Mouse (Mus musculus): ENCODE measurements around the gene Ryr1.
A peak's percentile ranks its signal among the peaks of the same experiment; 100 is the strongest.

Gene Ryr1

DNA sequence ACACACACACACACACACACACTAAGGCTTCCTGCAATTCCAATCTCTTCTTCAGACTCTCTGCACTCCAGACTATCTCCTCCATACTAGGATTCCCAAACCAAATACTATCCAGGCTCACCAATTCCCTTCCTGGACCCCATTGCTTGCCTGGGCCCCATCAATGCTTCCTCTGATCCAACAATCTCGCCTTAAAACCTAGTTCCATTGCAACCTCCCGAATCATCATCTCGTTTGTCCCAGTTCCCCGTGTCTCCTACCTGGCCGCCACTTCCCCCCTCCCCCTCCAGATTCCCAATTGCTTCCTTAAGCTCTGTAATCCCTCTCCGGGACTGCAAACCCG, 163.4 kb downstream of the Ryr1 start:
- DNase-seq (ENCODE audit: low spot score): no peak

DNA sequence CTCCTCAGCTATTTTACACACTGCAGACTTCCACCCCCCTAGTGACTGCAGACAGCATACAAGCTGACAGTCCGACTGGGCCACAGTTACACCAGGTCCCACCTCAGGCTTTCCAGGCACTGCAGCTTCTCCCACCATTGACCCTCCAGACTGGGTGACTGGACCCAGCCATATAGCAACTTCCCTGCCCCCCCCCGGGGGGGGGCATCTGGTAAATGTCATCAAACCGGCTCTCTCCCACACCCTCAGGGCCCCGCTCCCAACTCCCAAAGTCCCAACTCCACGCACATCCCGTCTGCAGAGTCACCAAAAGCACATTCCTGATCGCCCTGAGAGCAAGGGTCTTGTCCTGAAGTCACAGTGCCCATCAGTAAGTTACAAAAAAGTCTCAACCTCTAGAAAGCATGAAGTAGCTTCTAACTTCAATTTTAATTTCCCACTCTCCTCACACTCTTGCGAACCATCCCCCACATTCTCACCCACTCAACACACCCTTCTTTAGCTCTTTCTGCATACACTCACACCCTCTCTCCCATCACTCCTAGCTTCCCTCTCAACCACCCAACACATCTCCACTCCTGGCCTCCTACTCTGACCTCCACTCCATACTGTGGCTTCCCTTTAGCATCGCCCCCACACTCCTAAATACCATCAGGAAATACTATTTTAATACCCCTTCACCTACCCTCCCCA, 164.5 kb downstream of the Ryr1 start:
- no peak for DNase-seq (ENCODE audit: low spot score)

DNA sequence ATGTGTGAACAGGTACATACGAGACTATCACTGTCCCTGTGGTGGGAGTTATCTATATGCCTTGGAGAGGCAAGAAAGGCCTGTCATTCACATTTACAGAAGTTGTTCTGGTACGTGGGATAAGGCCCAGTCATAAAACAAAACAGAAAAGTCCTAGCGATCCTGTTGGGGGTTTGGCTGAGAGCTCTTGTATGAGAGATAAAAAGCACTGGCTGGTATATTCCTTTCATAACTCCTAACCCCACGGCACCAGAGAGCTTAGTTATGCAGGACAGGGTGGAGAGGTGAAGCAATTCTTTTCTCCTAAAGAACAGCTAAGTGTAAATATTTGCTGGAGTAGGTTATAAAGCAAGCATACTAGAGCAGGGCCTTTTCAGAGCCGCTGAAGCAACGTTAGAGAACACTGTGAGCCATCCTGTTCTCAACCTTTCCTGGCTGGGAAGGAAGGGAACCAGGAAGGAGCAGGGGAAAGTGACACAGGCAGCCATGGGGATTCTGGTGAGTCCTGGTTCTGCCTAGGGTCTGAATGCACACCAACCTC, 165.4 kb downstream of the Ryr1 start:
- DNase-seq (ENCODE audit: low spot score): no peak

DNA sequence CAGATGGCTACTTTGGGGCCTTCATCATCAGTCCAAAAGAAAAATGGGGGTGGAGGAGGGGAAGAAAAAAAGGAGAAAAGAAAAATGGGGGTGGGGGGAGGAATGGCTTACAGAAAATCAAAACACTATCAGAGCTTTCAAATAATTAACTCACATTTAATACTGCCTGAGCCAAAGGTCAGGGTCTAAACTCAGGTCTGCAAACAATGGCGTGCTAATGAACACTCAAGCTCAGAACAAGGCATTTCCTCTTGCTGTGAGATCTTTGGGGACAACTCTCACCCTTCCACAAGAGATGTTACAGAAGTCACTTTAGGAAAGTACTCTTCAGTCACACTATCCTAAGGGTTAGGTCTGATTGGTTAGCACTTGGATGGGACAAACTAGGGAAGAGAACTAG, 166.2 kb downstream of the Ryr1 start:
- no peak for DNase-seq (ENCODE audit: low spot score)

DNA sequence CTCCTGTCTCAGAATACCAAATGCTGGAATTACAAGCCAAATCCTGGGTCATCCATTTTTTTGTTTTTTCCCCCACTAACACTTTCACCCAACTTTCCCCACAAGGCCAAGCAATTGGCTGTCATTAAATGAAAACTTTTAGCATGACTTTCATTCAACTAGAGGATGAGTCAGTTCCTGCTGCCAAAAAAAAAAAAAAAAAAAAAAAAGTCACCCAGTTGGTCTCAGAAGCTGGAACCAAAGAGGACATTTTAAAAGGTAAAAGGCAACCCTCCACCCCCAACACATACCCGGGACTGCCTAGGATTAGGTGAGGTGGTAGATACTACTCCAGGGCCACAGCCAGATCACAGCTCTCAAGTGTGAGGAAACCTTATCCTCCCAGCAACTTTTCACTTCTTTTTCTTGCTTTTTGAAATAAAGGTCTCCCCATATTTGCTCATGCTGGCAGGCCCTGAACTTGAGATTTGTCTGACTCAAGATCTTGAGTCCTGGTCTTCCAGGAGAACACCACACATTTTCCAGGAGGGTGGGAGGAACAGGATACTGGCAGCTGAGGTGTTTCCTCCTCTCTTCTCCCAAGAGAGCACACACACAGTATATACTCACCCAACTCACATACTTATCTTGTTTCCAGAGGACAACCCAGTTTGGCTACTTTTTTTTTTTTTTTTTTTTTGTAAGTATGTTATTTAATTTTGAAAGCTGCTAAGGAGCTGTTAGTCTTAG, 166.8 kb downstream of the Ryr1 start:
- DNase-seq (ENCODE audit: low spot score): no peak

DNA sequence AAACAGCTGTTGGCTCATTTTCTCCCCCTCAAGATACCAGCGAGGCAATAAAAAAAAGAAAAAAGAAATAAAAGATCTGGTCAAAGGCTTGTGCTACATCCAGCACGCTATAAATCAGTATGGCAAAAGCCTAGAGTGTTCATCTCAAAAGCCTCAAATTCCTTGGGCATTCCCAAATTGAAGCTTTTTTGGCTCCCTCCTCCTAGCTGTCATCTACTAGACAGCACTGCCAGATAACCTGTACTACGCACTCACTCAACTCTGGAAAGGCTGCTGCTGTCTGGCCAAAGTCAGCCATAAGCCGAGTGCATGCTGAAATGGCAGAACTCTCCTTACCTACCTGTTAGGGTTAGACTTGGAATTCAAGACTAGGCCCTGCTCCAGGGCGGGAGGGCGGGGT, 167.7 kb downstream of the Ryr1 start:
- no peak for DNase-seq (ENCODE audit: low spot score)

DNA sequence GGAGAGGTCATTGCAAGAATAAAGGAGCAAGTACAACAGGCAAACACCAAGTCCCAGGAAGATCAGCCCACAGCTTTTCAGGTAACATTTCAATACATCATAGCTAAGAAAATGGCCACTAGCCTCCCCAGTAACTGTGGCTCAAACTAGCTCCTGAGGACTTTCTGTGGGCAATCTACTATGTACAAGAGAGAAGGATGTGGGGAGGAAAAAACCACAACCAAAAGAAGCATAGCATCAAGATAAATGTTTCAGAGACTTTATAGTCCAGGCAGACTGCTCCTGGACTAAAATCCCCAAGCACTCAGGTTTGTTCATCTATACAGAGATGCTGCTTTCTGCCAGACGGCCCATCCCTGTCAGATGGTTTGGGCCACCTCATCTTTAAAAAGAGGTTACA, 168.7 kb downstream of the Ryr1 start:
- DNase-seq (ENCODE audit: low spot score): peak; percentile 20

DNA sequence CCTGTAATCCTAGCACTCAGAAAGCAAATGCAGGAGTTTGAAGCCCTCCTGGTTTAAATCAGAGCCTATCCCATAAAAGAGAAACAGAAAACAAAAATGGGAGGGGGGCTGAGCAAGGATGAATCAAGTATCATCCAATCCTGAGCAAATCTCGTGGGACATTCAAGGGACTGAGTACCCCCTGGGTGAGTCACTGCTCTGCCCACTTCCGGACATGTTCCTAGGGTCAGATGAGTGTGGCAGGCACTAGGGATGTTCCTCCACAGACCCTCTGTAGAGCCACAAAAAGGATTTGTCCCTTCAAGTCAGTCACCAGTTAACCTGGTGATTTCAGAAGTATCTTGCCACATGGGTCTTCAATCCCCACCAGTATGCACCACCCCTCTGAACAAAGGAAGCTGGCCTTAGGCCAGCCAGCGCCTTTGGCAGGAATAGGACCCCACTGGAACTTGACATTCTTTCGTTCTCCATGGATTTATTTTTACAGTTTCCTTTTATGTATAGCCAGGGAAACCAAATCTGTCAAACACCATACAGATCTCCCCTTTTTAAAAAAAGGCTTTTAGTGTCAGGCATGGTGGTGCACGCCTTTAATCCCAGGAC, 169.6 kb downstream of the Ryr1 start:
- DNase-seq (ENCODE audit: low spot score): no peak

DNA sequence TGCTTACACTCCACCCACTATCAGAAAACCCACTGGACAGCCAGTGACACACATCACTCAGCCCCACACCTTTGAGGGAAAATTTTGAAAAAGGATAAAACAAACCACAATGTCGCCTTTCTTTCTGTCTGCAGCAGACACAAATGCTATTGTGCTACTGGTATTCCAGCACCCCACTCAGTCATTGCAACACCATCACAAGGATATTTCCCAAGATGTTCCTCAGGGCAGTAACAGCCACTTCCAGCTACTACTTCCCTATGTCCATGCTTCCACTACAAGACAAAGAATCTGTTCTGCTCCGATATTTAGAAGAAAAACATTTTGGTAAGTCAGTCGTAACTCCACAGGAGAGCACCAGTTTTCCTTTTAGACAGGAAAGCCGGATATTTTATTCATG, 170.2 kb downstream of the Ryr1 start:
- no peak for DNase-seq (ENCODE audit: low spot score)

DNA sequence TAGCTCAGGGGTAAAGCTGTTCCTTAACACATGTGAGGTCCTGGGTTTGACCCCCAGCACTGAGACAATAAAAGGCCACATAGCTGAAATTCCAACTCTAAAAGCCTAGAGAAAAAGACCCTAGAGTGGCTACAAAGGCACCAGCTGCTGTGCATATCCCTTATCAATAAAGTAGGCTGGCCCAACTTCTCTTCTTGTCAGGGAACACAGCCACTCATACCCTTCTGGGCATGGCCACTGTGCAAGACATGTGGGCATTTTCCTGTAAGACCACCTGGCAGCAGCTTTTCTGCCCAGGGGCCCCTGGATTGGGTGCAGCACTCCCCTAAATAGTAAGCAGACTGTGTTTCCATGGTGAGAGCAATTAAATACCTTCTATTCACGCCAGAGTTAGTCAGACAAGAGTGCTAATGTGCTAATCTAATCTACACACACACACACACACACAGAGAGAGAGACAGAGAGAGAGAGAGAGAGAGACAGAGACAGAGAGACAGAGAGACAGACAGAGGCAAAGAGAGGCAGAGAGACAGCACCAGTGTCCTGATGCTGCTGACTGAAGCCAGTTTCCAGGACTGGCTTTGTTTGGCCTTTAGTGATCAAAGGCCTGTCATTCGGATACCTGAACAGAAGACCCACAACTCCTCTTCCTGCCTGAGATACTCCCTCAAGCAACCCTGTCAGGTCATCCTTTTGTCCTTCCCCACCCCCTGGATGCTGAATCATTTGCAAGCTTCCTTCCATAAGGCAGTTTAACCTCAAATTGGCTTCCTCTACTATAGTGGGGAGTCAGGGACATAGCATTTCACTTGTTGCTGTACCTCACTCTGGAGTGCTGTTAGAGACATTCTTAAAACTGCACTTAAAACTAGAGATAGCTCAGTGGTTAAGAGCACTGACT, 171.3 kb downstream of the Ryr1 start:
- DNase-seq (ENCODE audit: low spot score): no peak
